Mouse (Mus musculus): Measurements from ENCODE around the gene Clpb. TPM values are rescaled to one million over a fixed set of nuclear protein-coding genes. Genes with fewer than 3 reads are reported as not detected.

The Clpb gene
- total RNA-seq, 2 experiments from 2014 or later: 76.3 to 88.0 TPM

DNA sequence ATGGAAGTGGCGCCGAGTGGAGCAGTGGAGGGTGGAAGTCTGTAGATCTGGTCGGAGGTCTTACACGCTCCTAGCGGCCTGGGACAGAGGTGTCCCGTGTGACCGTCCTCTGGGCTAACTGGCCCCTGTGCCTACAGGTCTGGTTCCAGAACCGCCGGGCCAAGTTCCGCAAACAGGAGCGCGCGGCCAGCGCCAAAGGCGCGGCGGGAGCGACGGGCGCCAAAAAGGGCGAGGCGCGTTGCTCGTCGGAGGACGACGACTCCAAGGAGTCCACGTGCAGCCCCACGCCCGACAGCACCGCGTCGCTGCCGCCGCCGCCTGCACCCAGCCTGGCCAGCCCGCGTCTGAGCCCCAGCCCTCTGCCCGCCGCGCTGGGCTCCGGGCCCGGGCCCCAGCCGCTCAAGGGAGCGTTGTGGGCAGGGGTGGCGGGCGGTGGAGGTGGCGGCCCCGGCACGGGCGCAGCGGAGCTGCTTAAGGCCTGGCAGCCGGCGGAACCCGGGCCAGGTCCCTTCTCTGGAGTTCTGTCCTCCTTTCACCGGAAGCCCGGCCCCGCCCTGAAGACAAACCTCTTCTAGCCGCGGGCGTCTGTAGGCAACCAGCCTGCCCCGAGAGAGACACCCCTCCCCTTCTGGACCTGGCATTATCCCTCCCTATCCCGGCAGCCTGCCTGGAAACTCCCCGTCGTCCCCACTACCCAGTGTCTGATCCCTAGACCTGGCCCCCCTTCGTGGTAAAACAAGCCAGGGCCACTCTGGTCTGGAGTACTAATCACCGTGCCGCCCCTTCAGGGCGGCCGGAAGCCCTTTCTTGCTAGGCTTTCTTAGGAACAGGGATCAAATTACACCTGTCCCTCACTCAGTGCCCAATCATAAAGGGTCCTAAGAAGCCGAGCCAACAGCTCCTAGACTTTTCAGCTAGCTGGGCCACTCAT lies 158.4 kb downstream of the Clpb start:
- DNase-seq: peak; percentile 74 to 81

DNA sequence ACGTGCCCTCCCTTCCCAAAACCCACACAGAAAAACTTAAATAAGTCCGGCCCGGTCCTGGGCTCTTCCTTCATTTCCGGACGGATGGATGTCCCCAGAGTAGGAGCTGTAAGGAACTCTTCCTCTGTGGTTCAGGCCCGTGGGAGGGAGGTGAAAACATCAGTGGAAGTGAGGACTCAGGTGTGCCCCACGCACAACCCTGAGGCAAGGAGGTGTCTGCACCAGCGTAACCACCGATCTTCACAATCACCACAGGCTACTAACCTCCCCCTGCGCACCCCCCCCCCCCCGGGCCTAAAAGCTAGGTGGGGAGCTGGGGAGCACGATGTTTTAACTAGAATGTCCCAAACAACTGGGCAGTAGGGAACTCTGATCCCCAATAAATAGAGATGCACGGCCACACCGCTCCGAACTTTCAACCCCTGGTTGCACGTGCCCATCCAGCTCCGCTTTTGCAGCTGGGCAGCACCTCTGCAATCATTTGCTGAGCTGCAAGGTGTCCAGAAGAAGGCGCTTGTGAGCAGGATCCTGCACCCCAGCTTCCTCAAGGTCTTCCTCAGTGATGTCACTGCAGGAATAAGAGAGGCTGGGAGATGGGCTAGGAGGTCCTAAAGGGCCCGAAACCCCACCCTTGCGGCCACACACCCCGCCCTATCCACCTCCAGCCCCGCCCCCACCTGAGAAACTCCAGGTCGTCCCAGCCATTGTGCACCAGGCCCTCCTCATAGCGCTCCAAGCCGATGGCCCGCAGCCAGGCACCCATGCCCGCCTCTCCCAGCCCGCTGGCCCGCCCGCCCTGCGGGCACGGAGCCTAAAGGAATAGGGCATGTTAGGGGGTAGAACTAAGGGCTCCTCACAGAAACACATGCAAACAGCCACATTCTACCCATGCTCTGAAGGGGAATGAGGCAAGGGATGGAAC lies 159.7 kb downstream of the Clpb start:
- no peak for DNase-seq

DNA sequence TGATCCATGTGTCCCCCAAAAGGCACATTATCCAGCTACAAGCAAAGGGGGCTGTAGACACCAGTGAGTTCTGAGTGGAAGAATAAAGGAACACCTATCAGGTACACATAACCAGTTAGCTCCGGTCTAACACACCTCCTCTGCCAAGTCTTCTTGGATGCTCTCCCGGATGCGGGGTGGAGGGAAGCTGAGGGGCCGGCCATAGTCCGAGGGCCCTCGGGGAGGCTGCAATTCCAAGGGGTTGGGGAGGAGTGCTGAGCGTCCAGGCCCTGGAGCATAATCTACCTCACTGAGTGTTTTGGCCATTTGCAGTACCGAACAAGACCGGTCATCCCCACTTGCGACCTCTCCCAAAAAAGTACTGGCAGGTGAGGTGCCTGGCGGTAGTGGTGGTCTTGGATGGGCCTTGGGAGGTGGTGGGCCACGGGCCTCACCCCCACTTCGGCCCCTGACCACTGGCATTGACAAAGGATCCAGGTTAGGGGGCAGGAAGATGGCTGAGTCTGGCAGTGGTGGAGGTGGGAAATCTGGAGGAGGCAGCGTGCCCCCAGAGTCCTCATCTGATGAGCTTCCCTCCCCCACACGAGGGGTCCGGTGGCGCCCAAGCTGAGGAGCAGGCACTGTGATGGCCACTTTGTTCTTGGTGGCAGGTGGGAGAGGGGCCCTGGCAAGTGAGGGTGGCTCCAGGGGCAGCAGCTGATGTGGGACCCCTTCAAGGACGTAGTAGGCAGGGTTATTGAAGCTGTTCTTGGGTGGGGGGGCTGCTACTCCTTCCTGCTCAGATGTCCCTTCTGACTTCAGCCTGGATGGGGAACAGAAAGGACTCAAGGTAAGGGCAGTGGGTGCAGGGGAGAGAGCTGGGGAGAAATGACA lies 160.6 kb downstream of the Clpb start:
- DNase-seq: no peak

DNA sequence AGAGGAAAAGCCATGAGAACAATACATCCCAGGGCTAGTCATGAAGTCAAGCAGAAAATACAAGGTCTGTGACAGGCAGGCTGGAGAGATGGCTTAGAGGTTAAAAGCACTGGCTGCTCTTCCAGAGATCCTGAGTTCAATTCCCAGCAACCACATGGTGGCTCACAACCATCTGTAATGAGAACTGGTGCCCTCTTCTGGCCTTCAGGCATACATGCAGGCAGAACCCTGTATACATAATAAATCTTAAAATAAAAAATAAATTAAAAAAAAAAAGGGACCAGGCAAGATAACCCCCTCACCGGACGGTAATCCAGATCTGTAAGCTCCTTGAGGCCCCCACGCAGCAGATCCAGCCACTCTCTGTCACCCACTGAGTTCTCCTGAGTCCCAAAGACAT lies 166.9 kb downstream of the Clpb start:
- no peak for DNase-seq

DNA sequence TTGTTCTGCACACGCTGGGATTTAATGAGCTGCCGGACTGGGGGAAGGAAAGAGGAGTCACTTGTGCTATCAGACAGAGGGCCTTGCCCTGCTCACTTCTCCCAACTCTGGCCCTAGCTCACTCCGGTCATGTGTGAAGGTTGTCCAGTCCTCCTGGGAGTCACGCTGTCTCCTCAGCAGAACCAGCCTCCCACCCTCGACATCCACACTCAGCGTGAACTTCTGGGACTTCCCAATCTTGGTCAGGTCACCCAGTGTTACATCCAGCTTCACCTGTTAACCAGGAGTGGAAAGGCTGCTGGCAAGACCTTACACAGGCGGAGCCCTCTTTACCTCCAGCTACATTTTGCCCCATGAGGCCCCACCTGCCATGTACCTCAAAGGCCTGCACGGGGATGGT lies 168.0 kb downstream of the Clpb start:
- DNase-seq: no peak

DNA sequence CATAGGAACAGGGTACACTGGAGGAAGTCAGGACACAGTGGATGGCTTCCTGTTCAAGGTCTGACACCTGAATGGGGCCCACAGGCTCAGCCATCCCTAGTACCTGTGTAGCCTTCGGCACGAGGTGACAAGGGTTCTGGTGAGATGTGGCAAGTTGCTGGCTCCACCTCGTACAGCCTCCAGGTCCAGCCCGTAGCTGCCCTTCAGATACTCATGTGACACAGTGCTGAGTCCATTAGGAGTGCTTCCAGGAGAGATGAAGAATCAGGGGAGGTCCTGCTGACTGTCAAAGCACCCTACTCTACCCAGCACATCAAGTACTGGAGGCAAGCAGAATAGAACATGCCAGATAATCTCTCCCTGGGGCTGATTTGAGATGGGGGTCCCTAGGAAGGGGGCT lies 168.9 kb downstream of the Clpb start:
- DNase-seq: no peak

DNA sequence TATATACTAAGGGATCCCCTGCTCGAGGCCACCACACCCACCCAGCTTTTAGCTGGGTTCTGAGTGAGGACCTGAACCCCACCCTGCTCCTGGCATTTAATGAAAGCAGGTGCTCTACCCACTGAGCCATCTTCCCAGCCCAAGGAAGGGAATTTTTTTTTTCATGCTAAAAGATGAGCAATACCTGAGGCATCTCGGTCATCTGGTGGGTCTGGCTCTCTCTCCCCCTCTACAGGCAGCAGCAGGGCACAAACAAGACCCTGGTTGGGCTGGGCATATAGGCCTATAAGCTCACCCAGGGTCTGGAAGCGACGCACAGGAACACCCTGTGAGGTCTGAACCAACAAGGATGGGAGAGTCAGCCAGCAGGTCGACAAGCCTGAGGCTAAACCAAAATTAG lies 169.9 kb downstream of the Clpb start:
- no peak for DNase-seq

DNA sequence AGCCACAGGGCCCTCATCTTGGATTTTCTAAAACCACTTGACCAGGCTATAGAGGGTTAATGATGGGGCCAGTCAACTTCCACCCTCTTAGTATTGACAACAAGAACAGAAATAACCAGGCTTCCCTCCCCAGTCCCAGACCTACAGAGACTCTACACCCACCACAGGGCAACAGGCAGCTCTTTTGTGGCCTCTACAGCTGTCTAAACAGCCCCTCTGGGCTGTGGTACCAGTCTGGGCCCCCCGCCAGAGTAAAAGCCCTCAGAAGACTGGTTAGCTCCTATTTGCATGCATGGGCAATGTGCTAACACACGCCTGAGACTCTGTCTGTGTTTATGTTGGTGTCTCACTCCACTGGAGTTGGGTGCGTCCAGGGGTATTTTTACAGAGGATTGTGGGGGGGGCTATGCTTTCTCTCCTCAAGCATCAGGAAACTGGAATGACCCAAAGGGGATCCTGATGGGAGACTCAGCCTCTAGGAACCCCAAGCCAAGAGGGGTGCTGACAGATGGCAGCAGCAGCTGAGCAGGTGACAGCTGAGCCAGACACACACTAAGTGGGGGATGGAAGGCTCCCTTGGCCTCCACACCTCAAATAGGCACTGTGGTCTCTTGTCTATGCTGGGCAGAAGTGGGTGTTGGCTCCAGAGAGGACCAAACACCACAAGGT lies 170.6 kb downstream of the Clpb start:
- peak in 1 of 2 experiments; percentile 34 for DNase-seq

DNA sequence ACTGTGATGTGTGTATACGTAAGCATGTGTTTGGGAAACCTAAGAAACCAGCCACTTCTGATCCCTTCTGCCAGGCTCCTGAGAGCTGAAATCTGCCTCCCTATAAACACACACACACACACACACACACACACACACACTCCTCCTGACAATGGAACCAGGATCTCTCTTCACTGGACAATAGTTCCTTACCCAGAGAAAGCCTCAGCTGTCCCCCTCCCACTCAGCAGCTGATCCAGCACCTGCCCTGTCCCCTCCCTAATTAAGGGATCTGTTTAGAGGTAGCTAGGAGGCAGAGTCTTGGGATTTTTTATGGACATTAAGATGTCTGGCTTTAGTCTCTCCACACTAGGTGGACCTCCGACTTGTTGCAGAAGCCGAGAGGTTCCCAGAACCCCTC lies 171.5 kb downstream of the Clpb start:
- no peak for DNase-seq

DNA sequence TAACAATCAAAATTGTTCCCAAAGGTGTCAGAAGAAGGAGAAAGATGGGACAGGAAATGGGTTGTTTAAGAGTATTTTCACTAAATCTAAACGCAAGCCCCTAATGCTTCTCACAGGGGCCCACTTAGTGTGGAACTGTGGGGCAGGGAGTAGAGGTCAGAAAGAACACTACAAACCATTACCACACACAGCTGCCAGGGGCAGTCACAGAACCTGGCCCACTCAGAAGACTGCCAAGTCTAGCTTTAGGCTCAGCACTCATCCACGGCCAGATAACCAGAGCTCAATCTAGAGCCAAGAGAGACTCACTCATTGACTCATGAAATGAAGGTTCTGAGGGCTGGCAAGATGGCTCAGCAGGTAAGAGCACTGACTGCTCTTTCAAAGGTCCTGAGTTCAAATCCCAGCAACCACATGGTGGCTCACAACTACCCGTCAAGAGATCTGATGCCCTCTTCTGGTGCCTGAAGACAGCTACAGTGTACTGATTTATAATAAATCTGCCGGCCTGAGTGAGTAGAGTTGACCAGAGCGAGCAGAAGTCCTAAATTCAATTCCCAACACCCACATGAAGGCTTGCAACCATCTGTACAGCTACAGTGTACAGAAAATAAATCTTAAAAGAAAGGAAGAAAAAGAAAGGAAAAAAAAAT lies 172.2 kb downstream of the Clpb start:
- DNase-seq: peak in 1 of 2 experiments; percentile 29

DNA sequence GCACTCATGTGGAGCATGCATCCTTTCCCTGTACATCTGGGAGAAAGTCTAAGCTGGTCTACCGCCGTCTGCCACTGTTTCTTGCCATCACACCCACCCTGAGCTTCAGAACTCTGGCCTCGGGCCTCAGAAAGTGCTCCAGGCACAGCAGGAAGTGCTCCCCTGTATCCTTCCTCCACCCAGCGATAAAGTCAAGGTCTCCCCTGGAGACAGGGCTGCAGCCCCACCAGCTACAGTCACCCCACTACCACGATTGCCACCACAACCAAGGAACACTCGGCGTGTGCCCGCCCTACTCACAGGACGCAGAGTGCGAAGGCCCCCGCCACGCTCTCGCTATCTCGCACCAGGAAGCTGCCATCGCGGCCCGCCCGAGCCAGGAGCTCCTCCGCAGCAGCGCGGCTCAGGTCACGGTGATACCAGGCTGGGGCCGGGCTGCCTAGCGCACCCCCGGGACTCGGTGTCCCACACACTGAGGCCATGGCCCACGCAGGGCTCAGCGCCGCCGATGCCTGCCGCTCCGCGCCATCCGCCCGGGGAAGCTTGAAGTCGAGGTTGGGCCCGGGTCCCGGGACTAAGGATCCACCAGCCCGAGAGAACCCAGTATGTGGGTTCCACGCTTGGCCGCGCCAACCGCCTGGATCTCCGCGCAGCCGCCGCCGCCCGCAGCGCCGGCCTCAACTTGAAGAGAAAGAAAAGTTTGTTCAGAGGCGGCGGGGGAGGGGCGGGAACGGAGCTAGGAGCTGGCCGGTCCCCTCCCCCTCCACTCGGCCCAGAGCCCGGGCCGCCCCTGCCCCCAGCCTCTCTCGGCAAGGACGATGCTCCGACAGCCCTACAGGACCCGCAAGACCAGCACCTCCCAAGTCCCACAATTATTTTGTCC lies 173.1 kb downstream of the Clpb start:
- peak; percentile 65 to 77 for DNase-seq

DNA sequence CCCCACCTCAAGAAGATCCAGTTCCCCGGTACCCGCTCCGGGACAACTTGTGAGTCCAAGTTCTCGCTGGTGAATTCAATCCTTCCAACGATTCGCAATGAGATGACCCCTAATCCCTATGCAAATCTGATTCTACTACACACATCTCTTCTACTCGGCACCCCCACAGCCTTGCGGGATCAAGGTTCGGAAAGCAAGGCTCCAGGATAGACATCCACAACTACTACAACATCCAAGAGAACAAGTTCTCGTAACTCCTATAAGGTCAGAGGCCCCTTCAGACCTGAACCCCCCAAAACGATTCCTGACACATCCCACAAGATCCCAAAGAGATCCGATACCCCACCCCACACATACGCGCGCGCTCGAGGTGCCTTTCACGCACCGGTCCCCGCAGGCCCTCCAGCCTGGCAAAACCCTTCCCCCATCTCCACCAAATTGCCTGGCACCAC lies 173.7 kb downstream of the Clpb start:
- DNase-seq: peak in 1 of 2 experiments; percentile 70

DNA sequence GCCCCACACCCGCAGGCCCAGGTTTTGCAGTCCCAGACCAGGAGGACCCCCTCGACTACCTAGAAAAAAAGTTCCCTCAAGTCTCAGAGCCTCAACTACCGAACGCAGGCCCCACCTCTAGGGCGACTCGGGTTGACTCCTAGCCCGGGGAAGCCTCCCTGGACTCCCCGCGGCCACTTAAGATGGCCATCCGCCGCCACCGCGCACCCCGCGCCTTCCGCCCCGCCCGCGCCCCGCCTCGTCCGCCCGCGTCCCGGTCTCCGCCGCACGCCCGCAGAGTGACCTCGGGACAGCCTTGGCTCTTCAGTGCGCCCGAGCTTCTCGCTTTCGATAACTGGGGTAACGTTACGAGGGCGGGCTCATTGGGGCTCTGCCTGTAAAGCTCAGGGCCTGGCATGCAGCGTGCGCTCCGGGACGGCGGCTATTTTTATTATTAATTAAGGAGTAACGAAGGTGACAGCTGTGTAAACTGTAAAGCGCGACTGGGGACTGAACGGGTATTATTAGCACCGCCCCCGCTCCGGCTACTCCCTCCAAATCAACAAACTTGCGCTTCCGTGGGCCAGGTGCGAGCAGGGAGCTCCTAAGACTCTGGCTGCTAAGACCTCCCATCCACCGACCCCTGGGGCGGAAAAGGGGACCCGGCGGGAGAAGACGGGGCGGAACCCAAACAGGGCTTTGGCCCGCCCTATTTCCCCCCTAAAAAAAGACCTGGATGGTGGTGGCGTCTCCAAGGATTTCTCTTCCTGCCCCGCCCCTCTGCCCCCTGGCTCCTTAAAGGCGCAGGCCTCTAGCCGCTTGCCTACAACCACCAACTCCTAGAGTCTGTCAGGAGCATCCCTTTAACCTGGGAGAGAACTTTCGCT lies 174.4 kb downstream of the Clpb start, which contains the start of gene Inppl1:
TSS of gene Inppl1 (minus strand) at position 624 of the 866 bp plus-strand sequence.
- DNase-seq: peak; percentile 95 to 96

DNA sequence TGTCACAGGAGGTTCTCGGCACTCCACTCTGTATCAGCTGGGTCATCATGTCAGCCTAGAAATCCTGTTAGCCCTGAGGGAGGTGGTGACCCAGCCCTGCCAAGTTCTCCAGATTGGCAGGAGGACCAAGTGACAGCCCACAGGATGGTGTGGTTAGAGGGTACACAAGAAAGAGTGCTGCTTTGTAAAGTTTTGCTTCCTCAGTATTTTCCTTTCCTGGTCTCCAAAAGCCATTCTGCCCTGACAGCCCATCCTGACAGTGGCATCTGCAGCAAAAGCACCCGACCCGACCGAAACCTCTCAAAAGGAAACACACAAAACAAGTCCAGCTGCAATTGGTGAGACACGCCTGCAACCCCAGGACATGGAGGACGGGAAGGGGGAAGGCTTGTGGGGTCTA lies 180.8 kb downstream of the Clpb start:
- no peak for DNase-seq
